Mouse (Mus musculus): Measurements from ENCODE around the gene Mgea5.
A peak's percentile ranks its signal among the peaks of the same experiment; 100 is the strongest.

Gene Mgea5

GRCm38 (mm10) chr19:45796061-45796556, 12.5 kb upstream of the Mgea5 start:
- DNase-seq (ENCODE audit: low spot score in 2 of 2): no peak

- no peak for DNase-seq (ENCODE audit: low spot score in 2 of 2)
Measured at GRCm38 (mm10) chr19:45795406-45795944, 11.8 kb upstream of the Mgea5 start.

GRCm38 (mm10) chr19:45794718-45795117, 11.1 kb upstream of the Mgea5 start:
- no peak for DNase-seq (ENCODE audit: low spot score in 2 of 2)

- DNase-seq (ENCODE audit: low spot score in 2 of 2): no peak
Measured at GRCm38 (mm10) chr19:45792404-45792803, 8.8 kb upstream of the Mgea5 start.

GRCm38 (mm10) chr19:45789888-45790874, 6.5 kb upstream of the Mgea5 start:
- no peak for DNase-seq (ENCODE audit: low spot score in 2 of 2)

- no peak for DNase-seq (ENCODE audit: low spot score in 2 of 2)
Measured at GRCm38 (mm10) chr19:45789365-45789764, 5.7 kb upstream of the Mgea5 start.

- no peak for DNase-seq (ENCODE audit: low spot score in 2 of 2)
Measured at GRCm38 (mm10) chr19:45788337-45788736, 4.7 kb upstream of the Mgea5 start.

GRCm38 (mm10) chr19:45787450-45787849, 3.8 kb upstream of the Mgea5 start:
- no peak for DNase-seq (ENCODE audit: low spot score in 2 of 2)

- no peak for DNase-seq (ENCODE audit: low spot score in 2 of 2)
Measured at GRCm38 (mm10) chr19:45785470-45785869, 1.8 kb upstream of the Mgea5 start.

GRCm38 (mm10) chr19:45783933-45784576, 418 bp upstream of the Mgea5 start:
- no peak for DNase-seq (ENCODE audit: low spot score in 2 of 2)

- peak; percentile 37 to 69 for DNase-seq (ENCODE audit: low spot score in 2 of 2)
Measured at GRCm38 (mm10) chr19:45782315-45783001, 1.2 kb downstream of the Mgea5 start.

- no peak for DNase-seq (ENCODE audit: low spot score in 2 of 2)
Measured at GRCm38 (mm10) chr19:45781676-45782075, 2.0 kb downstream of the Mgea5 start.

- DNase-seq (ENCODE audit: low spot score in 2 of 2): no peak
Measured at GRCm38 (mm10) chr19:45780350-45780915, 3.2 kb downstream of the Mgea5 start.

GRCm38 (mm10) chr19:45775486-45775885, 8.2 kb downstream of the Mgea5 start:
- DNase-seq (ENCODE audit: low spot score in 2 of 2): no peak

GRCm38 (mm10) chr19:45771501-45771900, 12.1 kb downstream of the Mgea5 start:
- DNase-seq (ENCODE audit: low spot score in 2 of 2): no peak

- no peak for DNase-seq (ENCODE audit: low spot score in 2 of 2)
Measured at GRCm38 (mm10) chr19:45760810-45761209, 22.8 kb downstream of the Mgea5 start.

- DNase-seq (ENCODE audit: low spot score in 2 of 2): no peak
Measured at GRCm38 (mm10) chr19:45758671-45759070, 25.0 kb downstream of the Mgea5 start.

GRCm38 (mm10) chr19:45753551-45753950, 30.1 kb downstream of the Mgea5 start:
- no peak for DNase-seq (ENCODE audit: low spot score in 2 of 2)

GRCm38 (mm10) chr19:45751881-45752280, 31.8 kb downstream of the Mgea5 start:
- DNase-seq (ENCODE audit: low spot score in 2 of 2): no peak

GRCm38 (mm10) chr19:45749243-45750043, 34.2 kb downstream of the Mgea5 start, which contains the start of gene Npm3:
Gene Npm3, minus strand, starts transcription at chr19:45749591.
- peak; percentile 61 to 87 for DNase-seq (ENCODE audit: low spot score in 2 of 2)
